Mouse (Mus musculus): ENCODE measurements at regions not wholly inside any gene's neighbourhood (a gene's known extent, or its start where the extent isn't known, plus 50 kb on each side); places are given as distances from the start of the nearest gene placed in this dataset.

GRCm38 (mm10) chr13:34497667-34498066 lies 152.7 kb upstream of the Slc22a23 start:
- WGBS: 84% methylated on average over 3 of the region's 3 CpGs
- no peak overlapping the region for H3K9ac ChIP-seq
- H3K4me1 ChIP-seq: no peaks in the 10 kb centered on the region
- H3K27me3 ChIP-seq: no peaks in the 10 kb centered on the region
- no peak for ATAC-seq (ENCODE audit: low FRiP score)
- H3K9me3 ChIP-seq (replicated peaks): no peaks in the 10 kb centered on the region
- no peak overlapping the region for H3K27ac ChIP-seq
- H3K4me2 ChIP-seq (replicated peaks): no peak overlapping the region
- H3K36me3 ChIP-seq: no peaks in the 10 kb centered on the region
- no peak overlapping the region for H3K4me3 ChIP-seq

GRCm38 (mm10) chr13:34484831-34485230 lies 139.8 kb upstream of the Slc22a23 start:
- Histone ChIP-seq H3K9me3 (replicated peaks) (no peaks in the 10 kb centered on the region), H3K27ac (no peak overlapping the region), H3K4me2 (replicated peaks) (no peak overlapping the region), H3K36me3 (no peaks in the 10 kb centered on the region), H3K4me1 (no peaks in the 10 kb centered on the region), H3K9ac (no peak overlapping the region), H3K27me3 (no peaks in the 10 kb centered on the region), H3K4me3 (no peak overlapping the region)
- WGBS: 96% methylated on average over 1 of the region's 1 CpGs
- no peak for ATAC-seq (ENCODE audit: low FRiP score)

DNA sequence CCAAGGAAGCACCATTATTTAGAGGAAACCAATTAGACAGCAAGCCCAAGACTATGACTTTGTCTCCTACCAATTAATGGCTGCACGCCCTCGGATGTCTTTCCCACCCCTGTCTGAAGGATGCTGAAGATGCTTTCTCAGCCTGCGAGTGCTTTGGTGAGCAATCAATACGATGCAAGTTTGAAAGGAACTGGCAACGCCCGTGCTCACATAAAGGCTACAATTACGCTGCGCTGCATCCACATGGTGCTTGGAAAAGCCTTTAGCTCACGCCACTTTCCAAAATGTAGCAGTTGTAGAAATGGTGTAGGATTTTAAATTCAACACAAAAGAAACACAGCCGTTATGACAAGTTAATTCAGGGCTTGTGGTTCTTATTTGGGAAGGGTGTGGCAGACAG lies 136.5 kb upstream of the Slc22a23 start:
- no peak overlapping the region for H3K4me2 ChIP-seq (replicated peaks)
- no peak overlapping the region for H3K27ac ChIP-seq
- no peak for ATAC-seq (ENCODE audit: low FRiP score)
- H3K9ac ChIP-seq: no peak overlapping the region
- no peaks in the 10 kb centered on the region for H3K36me3 ChIP-seq
- no peaks in the 10 kb centered on the region for H3K9me3 ChIP-seq (replicated peaks)
- H3K4me3 ChIP-seq: no peak overlapping the region
- WGBS: 87% methylated on average over 10 of the region's 10 CpGs
- no peaks in the 10 kb centered on the region for H3K27me3 ChIP-seq
- H3K4me1 ChIP-seq: no peaks in the 10 kb centered on the region

DNA sequence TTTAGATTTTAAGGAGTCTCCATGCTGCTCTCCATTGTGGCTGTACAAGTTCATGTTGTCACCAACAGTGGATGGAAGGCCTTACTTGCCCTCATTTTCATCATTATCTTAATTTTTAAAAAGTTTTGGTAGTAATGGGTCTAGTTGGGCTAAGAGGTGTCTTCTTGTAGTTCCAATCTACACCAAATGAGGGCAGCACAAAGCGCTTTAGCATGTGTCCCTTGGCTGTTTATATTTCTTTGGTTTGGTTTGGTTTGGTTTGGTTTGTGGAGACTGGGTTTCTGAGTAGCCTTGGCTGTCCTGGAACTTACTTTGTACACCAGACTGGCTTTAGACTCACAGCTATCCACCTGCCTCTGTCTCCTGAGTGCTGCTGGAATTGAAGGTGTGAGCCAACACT lies 125.4 kb upstream of the Slc22a23 start:
- ATAC-seq (ENCODE audit: low FRiP score): no peak
- Histone ChIP-seq H3K9me3 (replicated peaks) (no peaks in the 10 kb centered on the region), H3K36me3 (no peaks in the 10 kb centered on the region), H3K4me2 (replicated peaks) (no peak overlapping the region), H3K4me1 (peaks cover 7% of the 10 kb centered on the region; the same call in 1 of the 2 replicates), H3K27me3 (no peaks in the 10 kb centered on the region), H3K9ac (no peak overlapping the region), H3K27ac (no peak overlapping the region), H3K4me3 (no peak overlapping the region)
- WGBS: 70% methylated on average over 1 of the region's 1 CpGs

- Histone ChIP-seq H3K4me3 (no peak overlapping the region), H3K36me3 (no peaks in the 10 kb centered on the region), H3K4me1 (peaks cover 7% of the 10 kb centered on the region; the same call in 1 of the 2 replicates), H3K27ac (no peak overlapping the region), H3K4me2 (replicated peaks) (no peak overlapping the region), H3K9ac (no peak overlapping the region), H3K27me3 (no peaks in the 10 kb centered on the region), H3K9me3 (replicated peaks) (no peaks in the 10 kb centered on the region)
- 86% methylated on average over 5 of the region's 5 CpGs for WGBS
- no peak for ATAC-seq (ENCODE audit: low FRiP score)
Measured at GRCm38 (mm10) chr13:34469568-34469967, 124.6 kb upstream of the Slc22a23 start.

GRCm38 (mm10) chr13:34468132-34468748 lies 123.3 kb upstream of the Slc22a23 start:
- H3K4me2 ChIP-seq (replicated peaks): no peak overlapping the region
- no peaks in the 10 kb centered on the region for H3K9me3 ChIP-seq (replicated peaks)
- no peak overlapping the region for H3K9ac ChIP-seq
- H3K4me3 ChIP-seq: no peak overlapping the region
- H3K27ac ChIP-seq: no peak overlapping the region
- peaks cover 8% of the 10 kb centered on the region for H3K4me1 ChIP-seq
- no peak for ATAC-seq (ENCODE audit: low FRiP score)
- no peaks in the 10 kb centered on the region for H3K36me3 ChIP-seq
- H3K27me3 ChIP-seq: no peaks in the 10 kb centered on the region
- 60% methylated on average over 3 of the region's 3 CpGs for WGBS

DNA sequence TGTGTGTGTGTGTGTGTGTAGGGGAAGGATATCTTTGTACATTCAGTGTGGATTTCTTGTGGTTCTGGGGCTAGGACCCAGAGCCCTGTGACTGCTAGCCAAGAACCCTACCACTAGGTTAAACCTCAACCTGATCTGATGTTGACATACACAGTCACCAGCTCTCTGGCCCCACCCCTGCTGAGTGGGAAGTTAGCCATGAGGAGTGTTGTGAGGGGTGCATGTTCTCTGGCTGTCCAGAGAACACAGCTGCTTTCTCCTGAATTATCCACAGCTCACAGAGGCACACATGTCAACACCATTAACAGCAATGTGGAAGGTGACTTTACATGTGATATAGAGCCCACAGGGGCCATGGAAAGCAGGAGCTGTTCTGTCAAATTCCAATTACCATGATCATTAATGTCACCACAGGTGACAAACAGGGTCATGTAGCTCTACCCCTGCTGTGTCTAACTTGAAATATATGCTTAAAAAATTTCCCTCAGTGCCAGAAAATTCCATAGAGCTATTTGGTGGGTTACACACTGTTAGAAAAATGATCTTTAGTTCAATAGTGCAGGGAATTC lies 121.0 kb upstream of the Slc22a23 start:
- no peak for ATAC-seq (ENCODE audit: low FRiP score)
- H3K9ac ChIP-seq: no peak overlapping the region
- H3K9me3 ChIP-seq (replicated peaks): no peaks in the 10 kb centered on the region

DNA sequence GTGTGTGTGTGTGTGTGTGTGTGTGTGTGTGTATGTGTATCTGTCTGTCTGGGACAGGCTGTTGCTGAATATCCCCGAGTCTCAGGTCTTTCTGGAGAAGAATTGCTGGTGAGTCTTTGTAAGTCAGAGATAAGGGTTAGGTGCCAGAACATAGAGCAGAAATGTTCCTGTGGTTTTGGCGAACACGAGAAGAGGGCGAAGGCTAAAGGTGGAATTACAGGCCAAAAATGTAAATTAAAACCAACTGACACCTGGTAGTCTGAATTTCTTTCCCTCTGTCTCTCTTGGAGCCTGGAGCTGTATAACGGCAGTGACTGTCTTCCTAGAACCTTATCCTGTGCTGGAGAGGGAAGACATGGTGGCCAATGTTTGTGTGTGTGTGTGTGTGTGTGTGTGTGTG lies 120.5 kb upstream of the Slc22a23 start:
- H3K9ac ChIP-seq: no peak overlapping the region
- no peak for ATAC-seq (ENCODE audit: low FRiP score)
- peaks cover 16% of the 10 kb centered on the region for H3K4me1 ChIP-seq
- no peak overlapping the region for H3K4me2 ChIP-seq (replicated peaks)
- no peaks in the 10 kb centered on the region for H3K27me3 ChIP-seq
- no peak overlapping the region for H3K4me3 ChIP-seq
- WGBS: 74% methylated on average over 5 of the region's 5 CpGs
- no peaks in the 10 kb centered on the region for H3K36me3 ChIP-seq
- no peaks in the 10 kb centered on the region for H3K9me3 ChIP-seq (replicated peaks)
- no peak overlapping the region for H3K27ac ChIP-seq

More for the DNA sequence above, 121.0 kb upstream of the Slc22a23 start:
- Histone ChIP-seq H3K4me1 (peaks cover 16% of the 10 kb centered on the region), H3K4me2 (replicated peaks) (no peak overlapping the region), H3K27me3 (no peaks in the 10 kb centered on the region), H3K27ac (no peak overlapping the region), H3K36me3 (no peaks in the 10 kb centered on the region), H3K4me3 (no peak overlapping the region)

- WGBS: 89% methylated on average over 4 of the region's 4 CpGs
Measured at GRCm38 (mm10) chr13:34464221-34464620, 119.2 kb upstream of the Slc22a23 start.

GRCm38 (mm10) chr13:34462808-34463511 lies 118.0 kb upstream of the Slc22a23 start:
- no peaks in the 10 kb centered on the region for H3K9me3 ChIP-seq (replicated peaks)
- no peak overlapping the region for H3K9ac ChIP-seq
- no peaks in the 10 kb centered on the region for H3K36me3 ChIP-seq
- peaks cover 13% of the 10 kb centered on the region for H3K4me1 ChIP-seq
- no peak overlapping the region for H3K4me3 ChIP-seq
- peak; percentile 38 for ATAC-seq (ENCODE audit: low FRiP score)
- H3K27me3 ChIP-seq: no peaks in the 10 kb centered on the region
- no peak overlapping the region for H3K4me2 ChIP-seq (replicated peaks)
- H3K27ac ChIP-seq: peak overlapping the region; percentile 44; the same call in 1 of the 2 replicates
- WGBS: 36% methylated on average over 2 of the region's 2 CpGs

More at GRCm38 (mm10) chr13:34464221-34464620, 119.2 kb upstream of the Slc22a23 start:
- Histone ChIP-seq H3K9ac (no peak overlapping the region), H3K9me3 (replicated peaks) (no peaks in the 10 kb centered on the region), H3K27me3 (no peaks in the 10 kb centered on the region), H3K4me1 (peaks cover 13% of the 10 kb centered on the region), H3K36me3 (no peaks in the 10 kb centered on the region), H3K27ac (no peak overlapping the region), H3K4me3 (no peak overlapping the region), H3K4me2 (replicated peaks) (no peak overlapping the region)
- ATAC-seq (ENCODE audit: low FRiP score): no peak

DNA sequence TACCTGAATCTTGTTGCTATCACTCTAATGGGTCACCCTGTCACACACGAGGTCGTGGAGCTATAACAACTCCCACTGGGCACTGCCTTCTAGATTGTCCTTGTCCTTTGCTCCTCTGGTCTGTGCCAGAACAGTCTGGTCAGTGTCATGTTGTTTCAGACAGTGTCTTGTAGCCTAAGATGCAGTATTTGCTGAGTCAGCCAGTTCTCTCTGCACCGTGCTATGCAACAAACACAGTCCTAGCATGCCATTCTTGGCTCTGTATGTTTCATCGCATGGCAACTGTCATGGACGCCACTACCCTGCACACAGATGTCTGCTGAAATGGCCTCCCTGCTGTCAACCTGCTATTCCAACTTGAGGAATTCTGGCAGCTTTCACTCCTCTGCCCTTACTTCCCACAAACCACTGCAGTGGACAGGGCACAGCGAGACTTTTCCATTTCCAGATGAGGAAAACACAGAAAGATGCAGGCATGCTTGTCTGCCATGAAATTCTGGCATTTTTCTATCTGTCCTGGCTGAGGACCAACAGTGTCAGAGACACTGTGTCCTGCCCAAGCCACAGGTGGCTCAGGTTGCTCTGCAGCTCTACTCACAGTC lies 117.3 kb upstream of the Slc22a23 start:
- peaks cover 13% of the 10 kb centered on the region for H3K4me1 ChIP-seq
- 75% methylated on average over 6 of the region's 6 CpGs for WGBS
- H3K4me2 ChIP-seq (replicated peaks): no peak overlapping the region
- H3K9ac ChIP-seq: no peak overlapping the region
- no peak for ATAC-seq (ENCODE audit: low FRiP score)
- no peak overlapping the region for H3K4me3 ChIP-seq
- H3K9me3 ChIP-seq (replicated peaks): no peaks in the 10 kb centered on the region
- H3K36me3 ChIP-seq: no peaks in the 10 kb centered on the region
- no peak overlapping the region for H3K27ac ChIP-seq
- no peaks in the 10 kb centered on the region for H3K27me3 ChIP-seq

DNA sequence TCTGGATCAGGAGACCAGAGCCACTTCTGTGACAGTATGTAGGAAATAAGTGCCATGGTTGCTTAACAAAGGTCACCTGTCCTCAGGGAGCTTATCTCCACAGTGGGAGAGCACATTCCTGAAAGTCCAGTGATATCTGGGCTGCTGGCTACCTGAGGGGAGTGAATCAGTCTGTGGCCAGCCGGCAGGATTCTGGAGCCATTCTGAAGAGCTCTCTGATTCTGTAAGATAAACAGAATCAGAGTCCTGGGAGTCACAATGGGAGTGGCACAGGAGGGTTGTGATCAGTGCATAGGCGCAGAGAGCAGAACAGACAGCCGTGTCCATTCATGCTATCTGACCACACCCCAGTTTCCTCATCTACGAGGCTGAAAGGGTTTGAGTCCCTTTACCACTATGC lies 116.0 kb upstream of the Slc22a23 start:
- H3K4me2 ChIP-seq (replicated peaks): no peak overlapping the region
- H3K27ac ChIP-seq: no peak overlapping the region
- H3K4me3 ChIP-seq: no peak overlapping the region
- H3K9ac ChIP-seq: no peak overlapping the region
- peaks cover 13% of the 10 kb centered on the region for H3K4me1 ChIP-seq
- WGBS: 50% methylated on average over 4 of the region's 4 CpGs
- ATAC-seq (ENCODE audit: low FRiP score): no peak
- no peaks in the 10 kb centered on the region for H3K27me3 ChIP-seq
- no peaks in the 10 kb centered on the region for H3K36me3 ChIP-seq
- H3K9me3 ChIP-seq (replicated peaks): no peaks in the 10 kb centered on the region
